Mouse (Mus musculus): ENCODE measurements around the gene Mfap3l.
"Not testable (repeated sequence)": the region's sequence is repeated elsewhere in the genome, so short reads cannot be mapped to it uniquely, and the experiment has no call there.

Mfap3l gene

DNA sequence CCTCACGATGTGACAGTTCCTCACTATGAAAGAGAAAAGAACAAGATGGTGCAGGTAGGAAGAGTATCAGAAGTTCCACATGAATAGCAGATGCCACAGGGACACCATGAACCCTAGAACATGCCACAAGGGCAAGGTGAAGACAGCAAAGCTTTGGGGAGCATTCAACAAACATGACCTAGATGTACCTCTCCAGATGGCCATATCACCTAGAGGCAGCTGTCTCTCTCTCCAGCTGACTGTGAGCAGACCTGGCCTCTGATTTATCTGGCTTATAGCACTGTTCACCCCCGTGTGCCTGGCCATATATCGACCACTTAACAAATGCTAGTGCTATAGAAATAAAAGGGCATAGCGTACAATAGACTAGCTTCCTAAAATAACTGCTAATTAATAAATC is 17.5 kb downstream of the Mfap3l start:
- no peak for DNase-seq (ENCODE audit: low spot score in 2 of 2)

DNA sequence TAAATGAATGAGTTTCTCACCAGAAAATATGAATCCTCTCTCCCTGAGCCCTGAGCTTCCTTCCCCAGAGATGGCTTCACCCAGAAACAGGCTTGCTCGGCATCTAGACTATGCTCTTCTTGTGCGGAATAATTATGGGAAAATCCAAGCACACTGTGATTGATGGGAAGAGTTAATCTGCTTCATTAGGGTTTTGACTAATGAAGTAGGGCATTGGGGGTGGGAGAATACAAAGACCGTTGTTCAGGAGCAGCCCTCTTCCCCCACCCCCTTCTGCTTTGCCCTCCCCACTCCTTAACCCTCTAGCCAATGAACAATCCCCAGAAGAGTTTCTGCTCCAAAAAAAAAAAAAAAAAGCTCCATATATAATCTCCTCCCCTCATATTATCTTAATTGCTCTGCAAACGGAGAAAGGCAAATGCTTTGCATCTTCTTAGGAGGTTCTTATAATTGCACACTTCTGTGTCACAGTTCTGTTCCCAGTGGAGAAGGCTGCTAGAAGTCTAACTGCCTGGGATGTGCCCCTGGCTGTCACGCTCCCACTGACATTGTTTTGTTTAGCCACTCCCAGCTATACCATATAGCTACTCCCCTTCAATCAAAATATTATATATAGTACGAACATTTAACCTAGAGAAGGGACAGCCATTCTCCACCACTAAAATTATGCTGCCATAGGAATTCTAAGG is 24.9 kb downstream of the Mfap3l start:
- DNase-seq (ENCODE audit: low spot score in 2 of 2) = no peak

DNA sequence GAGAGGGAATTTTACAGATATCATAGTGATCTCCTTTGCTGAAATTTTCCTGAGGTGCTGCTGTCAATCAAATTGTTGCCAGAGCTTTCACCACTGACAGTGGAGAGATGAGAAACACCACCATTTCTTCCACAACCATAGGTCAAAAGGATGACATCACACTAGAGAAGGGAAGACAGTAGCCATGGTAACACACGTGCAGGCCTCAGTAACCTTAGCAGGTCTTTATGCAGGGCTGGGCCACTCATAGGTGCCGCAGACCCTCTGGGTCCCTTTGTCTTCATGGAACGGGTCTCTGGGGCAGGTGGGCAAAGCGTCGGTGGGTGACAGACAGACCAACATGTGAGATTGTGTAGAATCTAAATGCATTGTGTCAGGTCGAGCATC is 25.5 kb downstream of the Mfap3l start:
- DNase-seq (ENCODE audit: low spot score in 2 of 2) = no peak

GRCm38 (mm10) chr8:60658686-60659085 is 26.1 kb downstream of the Mfap3l start:
- DNase-seq (ENCODE audit: low spot score in 2 of 2) = not testable (repeated sequence)

GRCm38 (mm10) chr8:60659721-60660120 is 27.1 kb downstream of the Mfap3l start:
- no peak for DNase-seq (ENCODE audit: low spot score in 2 of 2)

- DNase-seq (ENCODE audit: low spot score in 2 of 2) = no peak
Measured at GRCm38 (mm10) chr8:60661191-60661590, 28.6 kb downstream of the Mfap3l start.

DNA sequence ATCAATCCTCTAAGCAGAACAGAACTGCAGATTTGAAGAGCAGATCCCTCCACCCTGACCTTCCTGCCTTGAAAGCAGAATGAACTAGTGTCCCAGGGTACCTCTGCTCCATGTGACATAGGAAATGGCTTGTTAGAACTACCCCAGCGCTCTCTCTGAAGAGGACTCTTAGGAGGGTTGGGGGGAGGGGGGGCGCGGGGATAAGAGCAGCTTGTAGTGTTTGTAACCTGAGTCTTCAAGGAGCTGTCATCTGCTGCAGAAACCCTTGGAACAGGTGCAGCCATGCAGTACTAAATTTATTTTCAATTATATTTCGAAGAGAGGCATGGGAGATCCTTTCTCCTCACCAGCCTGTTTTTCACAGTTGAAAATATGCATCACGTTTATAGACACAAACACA is 30.9 kb downstream of the Mfap3l start:
- DNase-seq (ENCODE audit: low spot score in 2 of 2) = no peak

GRCm38 (mm10) chr8:60665821-60666220 is 33.2 kb downstream of the Mfap3l start:
- no peak for DNase-seq (ENCODE audit: low spot score in 2 of 2)

- peak; percentile 26 to 53 for DNase-seq (ENCODE audit: low spot score in 2 of 2)
Measured at GRCm38 (mm10) chr8:60666852-60667251, 34.2 kb downstream of the Mfap3l start.

- no peak for DNase-seq (ENCODE audit: low spot score in 2 of 2)
Measured at GRCm38 (mm10) chr8:60678590-60678989, 46.0 kb downstream of the Mfap3l start.

DNA sequence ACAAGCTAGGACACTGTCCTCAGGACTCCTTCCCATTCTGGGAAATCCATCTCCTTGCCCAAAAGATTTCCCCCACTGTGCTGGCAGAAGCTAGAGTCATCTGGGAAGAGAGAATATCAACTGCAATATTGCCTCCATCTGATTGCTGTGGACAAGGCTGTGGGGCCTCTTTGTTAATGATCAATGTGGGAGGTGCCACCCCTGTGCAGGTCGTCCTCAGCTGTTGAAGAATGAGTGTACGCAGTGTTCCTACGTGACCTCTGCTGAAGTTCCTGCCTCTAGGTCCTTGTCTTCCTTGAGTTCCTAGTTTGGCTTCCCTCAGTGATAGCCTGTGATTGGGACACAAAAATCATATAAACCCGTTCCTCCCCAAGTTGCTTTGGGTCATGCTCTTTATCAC is 49.2 kb downstream of the Mfap3l start:
- DNase-seq (ENCODE audit: low spot score in 2 of 2) = no peak

- DNase-seq (ENCODE audit: low spot score in 2 of 2) = no peak
Measured at GRCm38 (mm10) chr8:60682340-60682739, 49.7 kb downstream of the Mfap3l start.

DNA sequence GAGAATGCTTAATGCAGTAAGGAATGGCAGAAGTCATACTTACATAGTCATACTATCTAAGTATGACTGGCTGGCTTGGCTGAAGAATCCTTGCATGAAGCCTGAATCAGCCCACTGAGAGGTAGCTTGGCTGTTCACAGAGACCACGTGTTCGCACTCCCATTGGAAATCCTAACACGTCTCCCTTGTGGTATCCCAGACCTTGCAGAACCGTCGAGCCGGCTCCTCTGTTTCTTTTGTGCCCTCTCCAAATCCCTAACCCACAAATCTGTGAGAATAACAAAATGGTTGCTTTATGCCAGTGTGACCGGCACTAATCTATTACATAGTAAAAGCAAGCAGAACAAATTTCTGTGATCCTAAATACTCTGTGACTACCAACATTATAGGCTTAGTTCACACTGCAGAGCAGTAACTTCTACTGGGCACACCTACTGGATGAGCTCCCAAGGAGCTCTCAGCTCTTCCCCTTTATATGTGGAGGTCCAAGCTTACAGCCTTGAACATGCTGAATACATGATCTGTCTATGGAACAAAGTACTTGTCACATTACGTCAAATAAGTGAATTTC is 79.0 kb downstream of the Mfap3l start:
- DNase-seq (ENCODE audit: low spot score in 2 of 2) = no peak

DNA sequence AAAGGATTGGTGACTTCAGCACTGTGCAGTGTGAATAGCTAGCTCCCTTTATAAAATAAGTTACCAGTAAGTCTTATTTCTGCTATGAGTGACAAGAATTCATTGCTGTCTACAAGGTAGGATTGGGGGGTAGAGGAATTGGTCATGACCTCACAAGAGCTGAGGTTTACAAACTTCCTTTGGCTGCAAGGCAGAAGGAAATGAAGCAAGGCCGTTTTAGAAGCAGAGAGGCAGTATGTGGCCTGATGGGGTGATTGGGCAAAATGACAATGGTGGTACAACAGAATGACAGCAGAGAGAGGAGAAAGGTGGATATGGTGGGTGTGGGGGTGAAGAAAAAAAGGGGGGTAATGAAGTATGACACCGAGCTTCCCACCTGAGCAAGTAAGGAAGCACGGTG is 82.1 kb downstream of the Mfap3l start:
- no peak for DNase-seq (ENCODE audit: low spot score in 2 of 2)

DNA sequence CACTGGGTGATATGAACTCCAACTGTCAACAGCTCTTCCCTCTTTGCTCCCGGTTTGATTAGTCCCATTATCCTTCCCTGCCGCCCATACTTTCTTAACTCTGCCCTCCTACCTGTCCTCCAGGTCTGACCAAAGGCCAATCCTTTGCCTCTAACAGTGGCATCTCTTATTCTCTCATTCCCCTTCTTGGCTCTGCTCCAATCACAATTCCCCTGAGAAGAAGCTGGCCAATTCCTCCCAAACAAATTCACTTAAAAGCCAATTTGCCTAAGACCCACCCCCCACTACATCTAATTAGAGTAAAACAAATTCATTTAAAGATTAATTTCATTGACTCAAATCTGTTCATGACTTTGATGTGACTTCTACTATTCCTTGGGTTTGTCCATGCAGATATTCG is 86.1 kb downstream of the Mfap3l start:
- DNase-seq (ENCODE audit: low spot score in 2 of 2) = no peak

All from frontal cortex, postnatal 36 days (tissue).